Mouse (Mus musculus) liver, postnatal 0 days (tissue): ENCODE measurements around the gene Hnrnpab. TPM values are rescaled to one million over a fixed set of nuclear protein-coding genes. Genes with fewer than 3 reads are reported as not detected.

Experiments used
- ATAC-seq: fragments of 200-750 bp; cut with Nextera tagmentation; 2 replicates; pipeline ENCODE4 v1.8.0; 2017; ENCODE audit warnings: mild to moderate bottlenecking, moderate library complexity
- DNase-seq: peaks from one replicate; pipeline ENCODE4 v3.0.0-alpha.2; 2016
- H3K27ac ChIP-seq: fragments of 300-500 bp; sonication (generic); 2 replicates; pipeline ENCODE4 v1.5.1; 2014; ENCODE audit warnings: antibody characterized with exemption, moderate library complexity, mild to moderate bottlenecking, low read depth
- H3K27me3 ChIP-seq: fragments of 300-500 bp; sonication (generic); 2 replicates; pipeline ENCODE4 v1.6.1; 2014; ENCODE audit warnings: low read length, control low read depth, mixed read lengths; ENCODE audit not compliant: insufficient read depth
- H3K36me3 ChIP-seq: fragments of 300-500 bp; sonication (generic); replicated peaks from 2 replicates; pipeline ENCODE4 v1.6.1; 2014; ENCODE audit warnings: mild to moderate bottlenecking, control low read depth, low read length, moderate library complexity, mixed read lengths; ENCODE audit not compliant: insufficient read depth
- H3K4me1 ChIP-seq: fragments of 300-500 bp; sonication (generic); 2 replicates; pipeline ENCODE4 v1.6.1; 2014; ENCODE audit warnings: antibody characterized with exemption, mild to moderate bottlenecking, control low read depth; ENCODE audit not compliant: insufficient read depth
- H3K4me2 ChIP-seq: fragments of 300-500 bp; sonication (generic); 2 replicates; pipeline ENCODE4 v1.6.1; 2014; ENCODE audit warnings: low read depth, mild to moderate bottlenecking, low read length, moderate library complexity, mixed read lengths
- H3K4me3 ChIP-seq: fragments of 300-500 bp; sonication (generic); 2 replicates; pipeline ENCODE4 v1.5.1; 2014; ENCODE audit warnings: low read depth, low read length
- H3K9ac ChIP-seq: fragments of 300-500 bp; sonication (generic); replicated peaks from 2 replicates; pipeline ENCODE4 v1.6.1; 2014; ENCODE audit warnings: mild to moderate bottlenecking, moderate library complexity
- H3K9me3 ChIP-seq: fragments of 300-500 bp; sonication (generic); 2 replicates; pipeline ENCODE4 v1.6.1; 2016; ENCODE audit warnings: mild to moderate bottlenecking, control low read depth, low read length, mixed read lengths
- CTCF ChIP-seq: sonication (generic); IDR thresholded peaks from 2 replicates; pipeline ENCODE4 v1.5.1; 2016; ENCODE audit warnings: antibody characterized with exemption, low read depth
- EP300 ChIP-seq: IDR thresholded peaks from 2 replicates; pipeline ENCODE4 v1.6.1; 2016; ENCODE audit warnings: antibody characterized with exemption, low read depth, mild to moderate bottlenecking
- WGBS: fragments of 180-500 bp; shearing (Covaris S2); extraction: QIAGEN DNeasy Blood & Tissue Kit; methylation state at CpG from one replicate; pipeline ENCODE4 v1.1.7; 2014; ENCODE audit not compliant: insufficient replicate concordance; 5-methylcytosine and 5-hydroxymethylcytosine counted together
- polyA plus RNA-seq: library from polyadenylated mRNA; unstranded; fragments of >200 nt; fragmentation: Nextera tagmentation; extraction: Ambion mirVana; gene quantifications from 2 replicates; pipeline ENCODE4 v1.2.1, GENCODE M21; 2015

Hnrnpab gene
- polyA plus RNA-seq, 1 experiment from 2014 or later, result 114 TPM

- no peak for ATAC-seq
- Histone ChIP-seq H3K4me3 (no peak overlapping the region), H3K4me1 (no peaks in the 10 kb centered on the region), H3K27ac (no peak overlapping the region), H3K4me2 (no peak overlapping the region), H3K27me3 (no peaks in the 10 kb centered on the region), H3K9ac (no peak overlapping the region), H3K36me3 (no peaks in the 10 kb centered on the region), H3K9me3 (no peaks in the 10 kb centered on the region)
- 80% methylated on average over 4 of the region's 4 CpGs for WGBS
- DNase-seq, result no peak
- no peak for TF ChIP-seq CTCF
- TF ChIP-seq EP300, result no peak
Measured at GRCm38 (mm10) chr11:51568801-51569200, 37.8 kb downstream of the Hnrnpab start.

- no peaks in the 10 kb centered on the region for H3K36me3 ChIP-seq
- H3K9me3 ChIP-seq, result no peaks in the 10 kb centered on the region
- TF ChIP-seq CTCF (peak; percentile 55), EP300 (no peak)
- ATAC-seq (no peak), DNase-seq (no peak)
- H3K4me3 ChIP-seq, result no peak overlapping the region
- no peaks in the 10 kb centered on the region for H3K27me3 ChIP-seq
- no peak overlapping the region for H3K9ac ChIP-seq
- no peak overlapping the region for H3K27ac ChIP-seq
- 82% methylated on average over 6 of the region's 6 CpGs for WGBS
- no peaks in the 10 kb centered on the region for H3K4me1 ChIP-seq
- H3K4me2 ChIP-seq, result no peak overlapping the region
Measured at GRCm38 (mm10) chr11:51565951-51566350, 40.7 kb downstream of the Hnrnpab start.

DNA sequence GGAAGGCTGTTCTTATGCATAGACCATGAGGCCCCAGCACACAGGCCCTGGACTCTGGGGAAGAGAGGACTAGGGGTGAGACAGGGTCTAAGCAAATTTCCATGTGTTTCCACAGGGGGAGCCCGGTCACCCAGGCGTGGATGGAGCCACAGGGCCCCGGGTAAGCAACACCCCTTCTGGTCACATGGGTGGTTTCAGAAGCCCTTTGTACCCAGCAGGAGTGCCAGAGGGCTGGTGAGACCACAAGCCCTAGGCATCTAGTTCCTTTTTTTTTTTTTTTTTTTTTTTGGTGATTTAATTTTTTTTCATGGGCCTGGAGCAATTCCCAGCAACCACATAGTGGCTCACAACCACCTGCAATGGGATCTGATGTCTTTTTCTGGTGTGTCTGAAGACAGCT, 41.6 kb downstream of the Hnrnpab start:
- no peak overlapping the region for H3K27ac ChIP-seq
- peak; percentile 49 for DNase-seq

GRCm38 (mm10) chr11:51563276-51563675, 43.4 kb downstream of the Hnrnpab start:
- Histone ChIP-seq H3K4me1 (no peaks in the 10 kb centered on the region), H3K27ac (no peak overlapping the region), H3K9ac (no peak overlapping the region), H3K4me2 (no peak overlapping the region), H3K27me3 (no peaks in the 10 kb centered on the region), H3K4me3 (no peak overlapping the region), H3K36me3 (no peaks in the 10 kb centered on the region), H3K9me3 (no peaks in the 10 kb centered on the region)
- no peak for DNase-seq
- no peak for TF ChIP-seq CTCF
- TF ChIP-seq EP300, result no peak
- no peak for ATAC-seq
- WGBS, result 63% methylated on average over 1 of the region's 1 CpGs

More for the DNA sequence above, 41.6 kb downstream of the Hnrnpab start:
- H3K27me3 ChIP-seq, result no peaks in the 10 kb centered on the region
- no peak overlapping the region for H3K4me3 ChIP-seq
- ATAC-seq, result peak; percentile 72
- H3K4me2 ChIP-seq, result no peak overlapping the region
- no peak overlapping the region for H3K9ac ChIP-seq
- H3K9me3 ChIP-seq, result no peaks in the 10 kb centered on the region
- no peaks in the 10 kb centered on the region for H3K4me1 ChIP-seq
- 11% methylated on average over 3 of the region's 3 CpGs for WGBS
- H3K36me3 ChIP-seq, result no peaks in the 10 kb centered on the region
- TF ChIP-seq CTCF (peak; percentile 13; the same call in 1 of the 2 replicates), EP300 (no peak)

- no peak for ATAC-seq
- no peak for TF ChIP-seq CTCF
- TF ChIP-seq EP300, result no peak
- Histone ChIP-seq H3K27ac (no peak overlapping the region), H3K27me3 (no peaks in the 10 kb centered on the region), H3K9me3 (no peaks in the 10 kb centered on the region), H3K4me1 (no peaks in the 10 kb centered on the region), H3K4me3 (no peak overlapping the region), H3K9ac (no peak overlapping the region), H3K36me3 (no peaks in the 10 kb centered on the region), H3K4me2 (no peak overlapping the region)
- no peak for DNase-seq
- 55% methylated on average over 2 of the region's 2 CpGs for WGBS
Measured at GRCm38 (mm10) chr11:51555066-51555465, 51.6 kb downstream of the Hnrnpab start.

- DNase-seq (no peak), ATAC-seq (no peak)
- 72% methylated on average over 9 of the region's 10 CpGs for WGBS
- no peak for TF ChIP-seq EP300
- TF ChIP-seq CTCF, result no peak
- Histone ChIP-seq H3K4me1 (no peaks in the 10 kb centered on the region), H3K4me2 (no peak overlapping the region), H3K27me3 (no peaks in the 10 kb centered on the region), H3K36me3 (no peaks in the 10 kb centered on the region), H3K27ac (no peak overlapping the region), H3K9me3 (no peaks in the 10 kb centered on the region), H3K4me3 (no peak overlapping the region), H3K9ac (no peak overlapping the region)
Measured at GRCm38 (mm10) chr11:51554590-51554989, 52.1 kb downstream of the Hnrnpab start.

- WGBS, result 62% methylated on average over 3 of the region's 3 CpGs
- Histone ChIP-seq H3K9ac (no peak overlapping the region), H3K36me3 (no peaks in the 10 kb centered on the region), H3K27ac (no peak overlapping the region), H3K4me2 (no peak overlapping the region), H3K9me3 (no peaks in the 10 kb centered on the region), H3K4me3 (no peak overlapping the region), H3K4me1 (no peaks in the 10 kb centered on the region), H3K27me3 (no peaks in the 10 kb centered on the region)
- ATAC-seq (no peak), DNase-seq (no peak)
- TF ChIP-seq EP300 (no peak), CTCF (no peak)
Measured at GRCm38 (mm10) chr11:51552091-51552490, 54.6 kb downstream of the Hnrnpab start.
